Mouse (Mus musculus) thymus, adult 2 months (tissue): ENCODE measurements around the gene Trim33.

Experiments used
- CTCF ChIP-seq: fragments of 200-500 bp; IDR thresholded peaks from 2 replicates; pipeline ENCODE4 v1.5.1; 2012; ENCODE audit warnings: mild to moderate bottlenecking, control low read depth, low read length, moderate library complexity, borderline replicate concordance; ENCODE audit not compliant: control insufficient read depth, poor library complexity, insufficient read depth; ENCODE audit errors: extremely low read depth
- POLR2A ChIP-seq: fragments of 200-500 bp; IDR thresholded peaks from 2 replicates; pipeline ENCODE4 v1.6.1; 2012; ENCODE audit warnings: mild to moderate bottlenecking, low read length, control low read depth, moderate library complexity; ENCODE audit not compliant: control insufficient read depth, poor library complexity, insufficient read depth; ENCODE audit errors: extremely low read depth

GRCm38 (mm10) chr3:103378018-103378417 is 98.9 kb downstream of the Trim33 start:
- TF ChIP-seq CTCF (no peak), POLR2A (no peak)
